Mouse (Mus musculus) embryonic fibroblast, embryonic 13.5 days (primary cell): Measurements from ENCODE around the gene Rhbdd1.

ENCODE experiments used
- CTCF ChIP-seq: IDR thresholded peaks from 2 replicates; pipeline ENCODE4 v1.5.1; 2011; ENCODE audit warnings: mild to moderate bottlenecking, control low read depth, low read length, moderate library complexity, borderline replicate concordance; ENCODE audit not compliant: insufficient read depth
- POLR2A ChIP-seq: IDR thresholded peaks from 2 replicates; pipeline ENCODE4 v1.6.1; 2011; ENCODE audit warnings: low read depth, mild to moderate bottlenecking, control low read depth, low read length, moderate library complexity

GRCm38 (mm10) chr1:82364047-82364446 is 47.8 kb downstream of the Rhbdd1 start:
- TF ChIP-seq CTCF, result no peak
- TF ChIP-seq POLR2A, result no peak
